Mouse (Mus musculus) left cerebral cortex, adult 18-20 months (tissue): Measurements from ENCODE around the gene Ube2n. TPM values are rescaled to one million over a fixed set of nuclear protein-coding genes. Genes with fewer than 3 reads are reported as not detected.
A peak's percentile ranks its signal among the peaks of the same experiment; 100 is the strongest.

Source experiments
- DNase-seq, 2 experiments: peaks; one replicate each; pipeline ENCODE4 v3.0.0; 2021 to 2022; ENCODE audit warnings: low spot score in 2 of 2, mixed read lengths in 1 of 2
- total RNA-seq, 2 experiments: library from RNA; stranded (reverse); gene quantifications; 2 replicates each; pipeline ENCODE4 v1.2.3; 2021

Gene Ube2n
- total RNA-seq, 2 experiments from 2014 or later = 199 to 202 TPM

DNA sequence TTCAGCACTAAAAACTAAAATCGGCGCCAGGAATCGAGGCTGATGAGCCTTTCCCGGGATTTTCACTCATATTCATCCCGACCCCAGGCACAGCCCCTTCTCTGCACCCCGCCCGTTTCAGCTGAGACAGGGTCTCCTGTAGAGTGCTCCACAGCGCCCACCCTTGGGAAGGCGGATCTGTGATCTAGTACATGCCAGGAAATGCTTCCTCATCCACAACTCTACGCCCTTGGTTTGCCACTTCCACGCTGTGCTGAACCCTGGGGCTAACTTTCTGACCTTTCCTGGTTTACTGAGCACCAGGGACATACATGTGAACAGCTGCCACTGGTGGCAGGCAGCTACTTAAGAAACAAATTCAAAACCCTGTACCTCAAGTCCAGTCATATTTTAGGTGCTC, 40.9 kb downstream of the Ube2n start:
- DNase-seq = no peak

DNA sequence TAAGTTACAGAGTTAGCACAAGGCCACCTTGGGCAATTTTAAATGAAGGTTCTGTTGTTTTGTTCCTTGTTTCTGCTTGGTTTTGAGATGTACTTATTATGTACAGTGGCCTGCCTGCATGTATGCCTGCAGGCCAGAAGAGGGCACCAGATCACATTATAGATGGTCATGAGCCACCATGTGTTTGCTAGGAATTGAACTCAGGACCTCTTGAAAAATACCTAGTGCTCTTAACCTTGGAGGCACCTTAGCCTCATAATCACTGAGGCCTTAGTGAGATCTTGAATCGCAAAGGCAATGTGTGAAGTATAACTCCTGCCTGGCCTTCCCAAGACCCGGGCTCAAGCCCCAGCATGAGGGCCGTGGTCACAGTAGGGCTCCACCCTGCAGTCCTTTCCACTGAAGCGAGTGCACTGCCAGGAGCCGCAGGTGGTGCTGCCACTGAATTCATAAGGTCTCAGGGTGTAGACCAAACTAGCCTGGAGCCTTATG, 42.4 kb downstream of the Ube2n start:
- no peak for DNase-seq

DNA sequence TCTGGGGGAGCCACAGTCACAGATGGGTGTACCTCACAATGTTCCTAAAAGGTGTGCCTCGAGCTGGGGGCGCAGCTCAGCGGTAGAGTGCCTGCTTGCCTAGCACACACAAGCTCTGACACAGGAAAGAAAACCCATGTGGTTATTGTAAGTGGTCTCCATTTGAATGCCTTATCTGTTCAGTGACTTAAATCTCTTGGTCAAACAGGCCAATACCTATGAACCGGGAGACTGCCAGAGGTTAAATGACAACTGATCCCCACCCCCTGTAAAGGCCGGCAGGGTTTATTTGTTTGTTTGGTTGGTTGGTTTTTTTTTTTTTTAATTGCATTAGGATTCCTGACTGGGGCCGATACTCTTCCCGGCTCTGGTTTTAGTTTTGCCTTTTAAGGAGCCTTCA, 44.5 kb downstream of the Ube2n start:
- DNase-seq = no peak

DNA sequence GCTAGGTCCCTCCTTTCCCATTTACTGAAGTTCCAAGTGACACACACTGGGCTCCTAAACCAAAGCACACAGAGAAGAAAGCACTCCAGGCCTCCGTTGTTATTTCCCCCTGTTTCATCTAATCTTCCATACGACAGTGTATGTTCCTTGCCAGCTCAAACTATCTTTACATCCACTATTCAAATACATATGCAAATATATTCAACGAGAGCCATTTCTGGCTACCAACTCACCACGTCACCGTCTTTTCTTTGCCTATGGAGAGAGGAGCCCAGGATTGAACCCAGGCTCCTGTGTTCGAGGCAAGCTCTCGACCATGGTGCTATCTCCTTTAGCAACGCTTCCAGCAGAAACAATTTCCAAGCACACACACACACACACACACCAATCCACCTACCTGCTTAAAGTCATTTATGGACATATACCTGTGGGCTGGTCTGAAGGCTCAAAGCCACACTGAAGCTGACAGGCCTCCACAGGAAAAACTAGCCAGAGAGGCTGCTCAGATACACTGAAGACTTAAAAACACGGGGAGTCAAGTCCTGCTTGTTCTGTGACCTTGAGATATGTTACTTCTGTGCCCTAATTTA, 45.5 kb downstream of the Ube2n start:
- peak in 1 of 2 experiments; percentile 18 for DNase-seq

DNA sequence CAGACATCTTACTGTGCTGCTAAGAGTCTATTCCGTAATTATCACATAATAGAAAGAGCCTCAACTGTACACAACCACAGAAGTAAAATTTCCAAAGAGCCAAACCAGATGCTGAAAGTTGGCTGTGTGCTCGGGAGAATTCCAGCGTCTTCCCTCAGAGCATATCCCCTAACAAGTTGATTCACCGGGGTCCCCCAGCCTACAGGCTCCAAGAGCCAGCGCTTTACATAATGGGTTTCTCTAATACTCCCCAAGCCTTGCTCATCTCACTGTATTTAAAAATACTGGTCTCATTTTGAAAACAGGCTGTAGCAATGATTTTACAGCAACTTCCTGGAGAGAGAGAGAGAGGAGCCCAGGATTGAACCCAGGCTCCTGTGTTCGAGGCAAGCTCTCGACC, 46.7 kb downstream of the Ube2n start:
- DNase-seq = no peak

DNA sequence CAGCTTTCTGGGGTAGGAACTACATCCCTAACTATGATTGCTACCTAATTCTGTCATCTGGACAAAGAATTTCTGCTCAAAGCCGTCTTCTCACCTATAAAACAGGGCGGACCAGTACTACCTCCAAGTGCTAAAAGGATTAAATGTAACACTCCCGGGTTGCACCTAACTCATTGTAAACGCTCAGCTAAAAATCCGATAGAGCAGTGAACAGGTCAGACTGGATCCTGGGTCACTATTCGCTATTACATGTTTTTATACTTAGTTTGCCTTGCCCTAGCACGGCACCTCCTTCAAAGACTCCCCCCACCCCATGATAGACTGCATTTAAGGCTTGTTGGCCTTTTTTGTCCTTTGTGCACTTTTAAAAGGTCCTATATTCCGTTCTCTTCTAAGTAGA, 47.5 kb downstream of the Ube2n start:
- DNase-seq = no peak

DNA sequence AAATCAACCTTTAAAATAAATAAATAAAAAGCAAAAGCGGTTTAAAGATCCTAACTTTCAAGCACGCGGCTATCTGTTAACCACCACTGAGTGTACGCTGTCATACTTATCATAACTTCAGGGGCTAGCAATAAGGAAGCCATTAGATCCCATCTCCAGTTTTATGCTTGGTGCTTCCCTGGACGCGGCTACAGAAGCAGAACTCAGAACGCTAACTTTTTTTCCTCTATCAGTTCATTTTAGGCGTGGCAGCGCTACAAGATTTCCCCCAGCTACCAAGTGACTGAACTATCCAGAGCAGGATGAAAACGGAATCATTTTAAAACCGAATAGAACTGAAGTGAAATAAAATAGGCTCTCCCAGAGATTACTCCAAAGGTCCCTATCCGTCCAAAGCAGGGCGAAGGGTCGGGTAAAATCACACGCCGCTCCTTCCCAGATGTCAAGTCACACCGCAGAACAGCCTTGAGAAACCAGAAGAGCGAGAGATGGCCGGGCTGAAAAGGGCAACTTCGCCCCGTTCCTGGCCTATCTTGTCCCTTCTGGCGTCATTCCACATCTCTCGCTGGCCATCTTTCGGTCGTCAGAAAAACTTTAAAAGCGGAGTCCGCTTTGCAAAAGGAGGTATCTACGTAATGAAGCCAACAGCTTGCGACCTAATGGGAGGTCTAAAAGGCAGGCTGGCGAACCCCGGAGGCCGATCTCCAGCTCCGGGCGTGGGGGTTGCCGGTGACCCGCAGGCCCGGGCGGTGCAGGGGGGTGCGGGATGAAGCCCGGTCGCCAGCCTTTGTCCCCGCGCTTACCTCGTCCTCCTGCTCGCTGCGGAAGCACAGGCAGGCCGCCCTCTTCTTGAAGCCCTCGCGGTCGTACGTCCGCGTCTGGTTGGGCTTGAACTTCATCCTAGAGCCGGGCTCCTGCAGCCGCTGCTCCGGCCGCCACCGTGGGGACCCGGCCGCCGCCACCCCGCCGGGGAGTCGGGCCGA, 48.2 kb downstream of the Ube2n start:
- DNase-seq = peak in 1 of 2 experiments; percentile 18

DNA sequence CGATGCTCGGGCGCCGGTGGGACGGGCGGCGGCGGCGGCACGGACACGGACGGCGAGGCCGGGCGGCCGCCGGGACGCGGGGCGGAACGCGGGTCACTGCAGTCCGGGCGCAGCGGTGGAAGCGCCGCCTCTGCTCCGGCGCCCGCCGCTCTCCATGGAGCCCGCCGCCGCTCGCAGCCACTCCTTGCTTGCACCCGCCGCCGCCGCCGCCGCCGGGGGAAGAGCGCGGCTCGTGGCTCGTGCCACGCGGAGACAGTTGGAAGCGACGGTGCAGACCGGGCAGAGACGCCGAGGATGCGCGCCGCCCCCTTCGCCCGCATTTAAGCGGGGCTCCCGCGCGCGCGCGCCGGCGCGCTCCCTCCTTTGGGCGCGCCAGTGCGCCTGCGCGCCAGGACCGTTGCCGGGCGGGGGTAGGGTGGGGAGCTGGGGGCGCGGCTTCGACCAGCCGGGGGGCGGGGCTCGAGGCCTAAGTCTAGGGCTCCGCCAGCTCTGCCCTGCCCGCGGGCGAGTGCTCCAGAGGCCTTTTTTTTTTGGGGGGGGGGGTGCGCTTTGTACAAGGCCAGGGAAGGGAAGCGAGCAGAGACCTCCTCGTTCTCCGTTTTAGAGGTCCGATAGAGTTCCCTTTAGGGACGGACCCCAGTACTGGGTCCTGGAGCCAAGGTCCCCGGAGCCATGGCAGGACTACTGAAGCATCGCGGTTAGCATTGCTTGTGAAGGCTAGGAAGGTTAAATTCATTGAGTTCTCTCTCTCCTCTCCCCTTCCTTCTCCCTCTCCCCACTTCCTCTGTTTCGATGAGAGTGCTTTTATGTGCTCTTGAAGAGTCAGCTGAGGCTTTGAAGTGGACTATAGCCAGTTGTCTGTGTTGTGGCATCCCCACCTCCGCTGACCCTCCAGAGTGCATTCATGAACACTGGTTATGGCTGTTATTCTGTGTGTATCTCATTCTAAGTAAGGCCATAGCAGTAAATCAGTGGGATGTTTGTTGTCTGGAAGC, 49.2 kb downstream of the Ube2n start, which contains the start of gene Nudt4:
Gene Nudt4, minus strand, starts transcription at position 296 of the 995 bp plus-strand sequence.
- peak; percentile 78 to 89 for DNase-seq

DNA sequence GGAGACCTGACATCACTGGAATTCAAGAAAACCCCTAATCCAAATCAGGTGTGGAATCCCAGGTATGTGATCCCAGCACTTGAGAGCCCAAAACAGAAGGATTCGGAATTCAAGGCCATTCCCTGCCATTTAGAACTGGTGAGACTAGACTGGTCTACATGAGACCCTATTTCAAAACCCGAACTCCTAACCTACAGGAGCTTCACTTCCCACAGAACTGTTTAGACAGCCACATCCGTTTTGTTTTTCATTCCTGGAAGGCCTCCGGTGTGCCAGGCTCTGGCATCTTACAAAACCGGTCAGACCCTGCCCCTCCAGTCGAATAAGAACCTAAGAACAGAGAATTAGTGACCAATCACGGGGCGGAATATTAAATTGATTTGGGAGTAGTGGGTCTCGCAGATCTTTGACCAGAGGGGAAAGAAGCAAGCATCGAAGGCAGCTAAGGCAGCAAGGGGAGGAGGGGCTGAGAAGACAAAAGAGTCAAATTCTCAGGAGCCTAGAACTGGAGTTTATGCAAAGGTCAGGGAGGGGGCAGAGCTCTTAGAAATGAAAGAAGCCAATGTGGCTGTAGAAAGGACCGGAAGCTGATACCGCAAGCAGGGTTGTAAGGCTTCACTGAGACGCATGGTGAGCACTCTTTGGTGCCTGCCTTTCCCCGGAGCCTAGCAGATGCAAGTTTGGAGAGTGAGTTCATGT, 50.4 kb downstream of the Ube2n start:
- no peak for DNase-seq

DNA sequence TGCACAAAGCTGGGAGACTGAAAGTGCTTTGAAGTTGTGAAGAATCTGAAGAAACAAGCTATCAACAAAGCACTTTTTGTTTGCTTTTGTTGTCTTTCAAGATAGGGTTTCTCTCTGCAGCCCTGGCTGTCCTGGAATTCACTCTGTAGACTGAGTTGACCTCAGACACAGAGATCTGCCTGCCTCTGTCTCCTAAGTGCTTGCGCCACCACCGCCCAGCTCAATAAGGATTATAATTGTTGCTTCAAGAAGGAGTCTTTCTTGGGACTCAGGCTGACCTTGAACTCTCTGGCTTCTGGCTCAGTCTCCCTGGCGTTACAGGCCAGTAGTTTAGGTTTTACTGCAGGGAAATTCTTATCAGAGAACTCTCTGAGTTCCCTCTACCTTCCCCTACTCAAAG, 51.8 kb downstream of the Ube2n start:
- no peak for DNase-seq

DNA sequence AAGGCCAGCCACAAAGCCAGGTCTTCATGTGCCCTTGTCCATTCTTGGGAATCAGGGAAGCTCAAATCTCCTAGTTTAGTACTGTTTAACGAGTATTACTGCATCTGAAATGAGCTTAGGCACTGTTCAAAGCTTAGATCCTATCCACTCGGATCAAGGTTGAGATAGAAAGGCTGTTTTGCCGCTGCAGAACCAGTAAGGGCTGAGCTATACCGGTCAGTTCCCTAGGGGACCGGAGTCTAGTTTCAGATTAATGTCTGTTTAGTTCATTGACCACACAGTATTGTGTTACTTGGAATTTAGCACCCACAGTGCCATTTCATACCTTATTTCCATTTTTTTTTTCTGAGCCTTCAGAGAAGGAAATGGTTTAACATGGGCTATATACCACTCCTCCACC, 52.6 kb downstream of the Ube2n start:
- DNase-seq = no peak

DNA sequence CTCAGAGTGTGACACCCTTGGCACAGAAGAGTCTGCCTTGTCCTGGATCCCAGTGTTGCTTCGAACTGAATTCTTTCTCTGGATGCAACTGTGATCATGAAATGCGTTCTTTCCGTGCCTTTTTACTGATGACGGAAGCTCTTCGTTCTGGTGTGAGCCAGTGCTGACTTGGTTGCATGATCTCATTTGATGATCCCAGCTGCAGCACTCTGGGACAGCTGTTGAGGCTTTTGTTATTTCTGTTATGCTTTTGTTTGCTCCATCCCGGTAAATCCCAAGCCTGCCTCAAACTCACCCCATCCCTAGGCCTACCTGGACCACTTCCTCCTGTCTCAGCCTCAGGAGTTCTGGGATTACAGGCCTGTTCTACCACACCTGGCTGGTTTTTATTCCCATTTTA, 53.1 kb downstream of the Ube2n start:
- no peak for DNase-seq

DNA sequence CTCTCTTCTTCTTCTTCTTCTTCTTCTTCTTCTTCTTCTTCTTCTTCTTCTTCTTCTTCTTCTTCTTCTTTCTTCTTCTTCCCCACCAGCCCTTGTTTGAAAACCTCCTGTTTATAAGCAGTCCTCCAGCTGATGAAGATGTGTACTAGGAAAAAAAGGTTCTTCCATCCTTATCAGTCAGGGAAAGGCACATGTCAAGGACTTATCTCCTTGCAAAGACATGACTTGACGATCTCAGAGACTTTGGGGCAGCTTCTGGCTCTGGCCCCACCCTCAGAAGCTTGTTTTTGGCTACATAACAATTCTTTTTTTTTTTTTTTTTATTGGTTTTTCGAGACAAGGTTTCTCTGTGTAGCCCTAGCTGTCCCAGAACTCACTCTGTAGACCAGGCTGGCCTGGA, 54.5 kb downstream of the Ube2n start:
- DNase-seq = no peak

DNA sequence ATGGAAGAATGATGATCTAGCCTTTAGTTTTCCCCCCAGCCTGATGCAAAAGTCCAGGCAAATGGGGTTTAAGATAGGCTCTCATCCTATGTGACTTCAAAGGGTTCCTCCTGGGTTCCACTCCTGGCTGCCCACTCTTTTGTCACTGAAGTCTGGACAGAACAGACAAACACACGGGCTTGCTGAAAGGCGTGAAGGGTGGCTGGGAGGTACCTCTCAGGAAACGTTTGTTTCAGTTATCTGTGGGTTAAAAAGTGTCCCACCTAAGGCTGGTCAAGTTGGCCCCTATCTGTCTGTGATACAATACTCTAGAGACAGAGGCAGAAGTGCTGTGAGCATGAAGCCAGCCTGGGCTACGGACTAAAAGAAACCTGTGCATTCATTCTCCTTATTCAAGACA, 60.0 kb downstream of the Ube2n start:
- DNase-seq = no peak

DNA sequence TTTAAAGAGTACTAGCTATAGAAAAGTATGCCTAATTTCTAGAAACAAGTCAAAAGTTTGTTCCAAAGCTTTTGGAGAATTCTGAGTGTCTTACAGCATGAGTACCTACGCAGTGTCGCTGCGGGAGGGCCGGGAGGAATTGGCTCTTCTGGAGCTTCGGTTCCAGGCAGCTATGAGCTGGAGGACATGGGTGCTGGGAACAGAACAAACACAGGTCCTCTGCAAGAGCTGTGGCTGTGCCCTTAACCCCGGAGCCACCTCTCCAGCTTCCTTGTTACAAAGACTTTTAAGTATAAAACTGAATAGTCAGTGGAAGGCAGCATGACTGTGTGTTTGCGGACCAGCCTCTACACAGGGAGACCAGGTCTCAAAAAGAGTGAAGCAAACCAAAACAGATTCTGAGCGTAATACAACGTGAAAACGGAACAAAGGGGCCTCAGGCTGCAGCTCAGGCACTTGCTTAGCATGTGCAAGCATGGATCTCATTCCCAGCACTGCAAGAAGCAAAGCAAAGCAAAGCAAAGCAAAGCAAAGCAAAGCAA, 61.0 kb downstream of the Ube2n start:
- DNase-seq = no peak

DNA sequence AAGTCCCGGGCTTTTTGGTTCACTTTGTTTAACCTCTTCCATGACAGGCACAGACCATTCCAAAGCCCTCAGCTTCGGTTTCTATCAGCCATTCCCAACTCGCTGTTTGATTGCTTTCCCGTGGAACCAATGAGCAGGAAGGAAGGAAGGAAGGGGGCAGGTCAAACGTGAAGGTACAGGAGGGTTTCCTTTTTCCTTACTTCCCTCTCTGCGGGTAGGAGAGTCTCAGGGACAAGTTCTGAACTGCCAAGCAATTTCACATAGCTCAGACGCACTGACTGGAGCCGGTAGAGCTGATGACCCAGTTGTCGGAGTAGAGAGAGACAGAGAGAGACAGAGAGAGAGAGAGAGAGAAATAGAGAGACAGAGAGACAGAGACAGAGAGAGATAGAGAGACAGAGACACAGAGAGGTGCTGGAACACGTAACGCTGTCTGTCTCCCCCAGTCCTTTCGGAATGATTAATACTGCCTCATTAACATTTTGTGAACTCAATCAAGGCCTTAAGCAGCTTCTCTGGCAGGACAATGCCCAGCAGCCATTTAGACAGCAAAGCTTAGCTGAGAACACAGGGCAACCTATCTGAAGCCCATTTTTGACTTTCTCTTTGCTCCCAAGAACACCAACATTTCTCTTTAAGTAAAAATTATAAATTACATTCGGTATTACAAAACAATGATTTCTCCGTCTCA, 62.1 kb downstream of the Ube2n start:
- no peak for DNase-seq

DNA sequence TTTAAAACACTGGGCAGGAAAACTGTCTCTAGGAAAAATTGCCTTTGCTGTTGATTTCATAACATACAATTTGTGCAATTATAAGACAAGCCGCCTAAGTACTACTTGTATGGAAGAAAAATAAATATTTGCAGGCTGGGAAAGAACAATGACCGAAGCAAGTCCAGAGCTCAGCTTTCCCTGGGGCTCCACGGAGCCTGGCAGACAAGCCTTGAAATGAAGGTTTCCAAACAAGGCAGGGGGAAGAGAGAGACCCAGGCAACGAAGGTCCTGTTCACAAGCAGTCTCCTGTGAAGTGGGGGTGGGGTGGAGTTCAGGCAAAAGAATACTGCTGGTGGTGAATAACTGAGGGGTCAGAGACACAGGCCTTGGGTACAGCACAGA, 62.6 kb downstream of the Ube2n start:
- no peak for DNase-seq

DNA sequence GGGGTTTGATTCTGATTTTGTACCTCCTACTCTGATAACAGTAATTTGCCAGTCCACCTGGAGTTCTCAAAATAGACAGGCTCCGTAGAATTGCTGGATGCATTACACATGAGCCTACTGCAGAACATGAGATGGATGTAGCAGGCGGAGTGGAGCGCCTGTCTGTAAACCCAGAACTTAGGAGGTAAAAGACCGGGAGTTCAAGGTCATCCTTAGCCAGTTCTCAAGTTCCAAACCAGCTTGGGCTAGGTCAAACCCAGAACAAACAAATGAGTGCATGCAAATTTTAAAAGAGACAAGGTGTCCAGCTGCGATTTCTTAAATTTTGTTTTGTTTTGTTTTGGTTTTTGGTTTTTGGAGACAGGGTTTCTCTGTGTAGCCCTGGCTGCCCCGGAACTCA, 70.6 kb downstream of the Ube2n start:
- no peak for DNase-seq

DNA sequence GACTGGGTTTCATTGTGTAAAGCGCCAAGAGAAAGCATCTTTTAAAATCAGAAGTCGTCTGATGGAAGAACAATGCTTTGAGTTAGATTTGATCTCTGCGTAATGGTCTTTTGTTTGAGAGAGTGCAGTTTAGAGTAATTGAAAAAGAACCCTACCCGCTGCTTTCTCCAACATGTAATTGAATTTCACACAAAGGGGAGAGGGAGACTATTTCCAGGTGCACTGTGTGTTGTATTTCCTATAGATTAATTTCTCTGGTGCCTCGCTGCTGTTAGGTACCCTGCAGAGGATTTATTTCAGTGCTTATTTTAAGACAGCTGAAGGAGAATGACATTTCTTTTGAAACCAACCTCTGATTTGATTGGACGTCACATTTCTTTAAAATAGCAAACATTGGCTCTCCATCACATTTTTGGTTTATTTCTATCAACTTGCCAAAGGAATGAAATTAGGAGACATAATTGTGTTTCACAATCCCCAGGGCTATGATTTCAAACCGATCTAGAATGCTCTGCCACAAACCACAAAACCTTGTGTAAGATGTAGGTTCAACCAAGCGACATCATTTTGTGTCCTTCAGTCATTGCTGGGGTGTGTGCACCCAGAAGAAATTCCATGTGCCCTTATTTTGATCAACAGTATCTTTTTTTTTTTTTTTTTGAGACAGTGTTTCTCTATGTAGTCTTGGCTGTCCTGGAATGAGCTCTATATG, 72.7 kb downstream of the Ube2n start:
- no peak for DNase-seq
